Mouse (Mus musculus) 3T3-L1 (cell line): ENCODE measurements around the gene Apex1.

Experiments
- DNase-seq: peaks from one replicate; pipeline ENCODE4 v3.0.0-alpha.2; 2015; ENCODE audit warnings: low read depth, low spot score

Gene Apex1

DNA sequence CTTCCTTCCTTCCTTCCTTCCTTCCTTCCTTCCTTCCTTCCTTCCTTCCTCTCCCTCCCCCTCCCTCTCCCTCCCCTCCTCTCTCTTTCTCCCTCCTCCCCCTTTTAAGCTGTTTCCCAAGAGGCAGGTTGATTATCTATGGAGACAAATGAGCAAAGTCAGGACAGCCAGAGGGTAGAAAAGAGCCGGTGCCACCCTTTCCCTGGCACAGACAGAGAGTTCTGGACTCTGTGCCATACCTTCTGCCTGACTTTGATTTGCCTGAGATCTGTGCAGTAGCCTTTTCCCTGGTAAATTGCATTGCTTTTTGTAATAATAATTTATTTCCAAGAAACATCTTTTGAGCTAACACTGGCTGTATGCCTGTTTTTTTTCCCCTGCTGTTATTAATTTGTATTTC is 44.3 kb downstream of the Apex1 start:
- DNase-seq, result no peak

DNA sequence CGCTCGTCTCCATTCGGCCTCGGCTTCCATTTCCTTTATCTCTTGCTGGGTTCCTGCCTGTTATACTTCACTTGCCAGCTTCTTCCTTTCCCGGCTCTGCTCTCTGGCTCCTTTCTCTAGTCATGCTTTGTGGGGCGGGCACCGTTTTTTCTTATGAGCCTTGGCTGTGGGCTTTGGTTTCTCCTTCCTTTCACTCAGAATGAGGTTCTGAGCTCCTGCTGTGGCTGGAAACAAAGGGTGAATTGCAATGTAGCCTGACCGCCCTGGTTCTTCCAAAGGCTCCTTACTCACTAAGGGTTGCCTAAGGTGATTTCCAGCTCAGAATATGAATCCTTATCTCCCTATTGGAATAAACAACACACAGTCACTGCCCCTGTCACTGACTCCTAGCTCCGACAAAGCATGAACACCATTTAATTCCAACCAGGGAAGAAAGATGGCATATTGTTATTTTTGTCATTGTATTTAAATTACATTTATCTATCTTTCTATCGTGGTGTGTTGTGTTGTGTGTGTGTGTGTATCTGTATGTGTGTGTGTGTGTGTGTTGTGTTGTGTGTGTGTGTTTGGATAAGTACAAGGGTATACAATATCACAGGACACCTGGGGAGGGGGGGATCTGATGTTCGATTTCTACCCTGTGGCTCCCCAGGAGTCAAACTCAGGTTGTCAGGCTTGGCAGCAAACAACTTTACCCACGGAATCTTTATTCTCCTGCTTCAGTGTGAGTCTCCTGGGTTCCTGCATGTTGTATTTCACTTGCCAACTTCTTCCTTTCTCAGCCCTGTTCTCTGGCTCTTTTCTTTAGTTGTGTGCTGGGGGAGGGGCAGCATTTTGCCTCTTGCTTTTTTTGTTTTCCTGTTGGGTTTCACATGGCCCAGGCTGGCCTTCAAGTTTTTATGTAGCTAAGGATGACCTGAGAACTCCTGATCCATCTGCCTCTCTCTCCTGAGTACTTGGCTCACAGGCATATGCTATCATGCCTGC is 45.1 kb downstream of the Apex1 start:
- DNase-seq, result no peak

DNA sequence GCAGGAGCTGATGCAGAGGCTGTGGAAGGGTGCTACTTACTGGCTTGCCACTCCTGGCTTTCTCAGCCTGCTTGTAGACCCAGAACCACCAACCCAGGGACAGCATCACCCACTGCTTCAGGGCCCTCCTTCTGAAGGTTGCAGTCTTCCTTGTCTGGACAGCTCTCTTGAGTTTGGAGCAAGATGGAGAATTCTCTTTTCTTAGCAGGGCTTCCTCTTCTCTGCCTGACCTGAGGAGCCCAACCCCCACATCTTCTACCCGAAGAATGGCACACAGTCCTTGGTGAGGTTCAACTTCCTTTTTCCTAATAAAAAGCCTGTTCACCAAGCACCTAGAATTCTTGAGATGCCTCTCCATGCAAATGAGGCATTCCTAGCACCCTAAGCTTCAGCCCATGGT is 46.1 kb downstream of the Apex1 start:
- no peak for DNase-seq

DNA sequence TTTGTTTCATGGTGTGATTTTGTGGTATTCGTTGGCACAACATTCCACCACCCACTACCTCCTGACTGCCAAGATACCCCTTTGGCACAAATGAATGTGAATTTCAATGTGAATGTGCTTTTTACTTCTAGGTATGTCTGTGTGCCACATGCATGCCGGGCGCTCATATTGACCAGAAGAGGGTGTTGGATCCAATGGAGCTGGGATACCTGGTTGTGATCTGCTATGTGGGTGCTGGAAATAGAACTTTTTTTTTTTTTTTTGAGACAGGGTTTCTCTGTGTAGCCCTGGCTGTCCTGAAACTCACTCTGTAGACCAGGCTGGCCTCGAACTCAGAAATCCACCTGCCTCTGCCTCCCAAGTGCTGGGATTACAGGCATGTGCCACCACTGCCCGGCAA is 48.3 kb downstream of the Apex1 start:
- peak; percentile 0 for DNase-seq

DNA sequence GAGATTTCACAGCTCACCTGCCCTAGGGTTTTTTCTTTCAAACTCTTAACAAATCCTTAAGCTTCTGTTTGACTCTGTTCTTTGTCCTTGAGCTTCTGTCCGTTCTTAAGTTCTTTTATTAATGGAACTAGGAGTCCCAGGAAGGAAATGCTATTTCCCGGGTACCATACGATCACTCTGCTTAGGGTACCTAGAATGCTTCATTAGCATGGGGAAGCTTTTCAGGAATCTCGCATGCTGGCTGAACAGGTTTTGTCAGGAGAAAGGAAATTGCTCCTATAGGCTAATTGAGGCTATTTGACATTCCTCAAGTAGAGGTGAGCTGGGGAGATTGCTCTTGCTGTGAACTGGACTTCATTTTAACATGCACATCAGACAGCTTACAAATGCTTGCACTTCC is 48.9 kb downstream of the Apex1 start:
- DNase-seq, result no peak

DNA sequence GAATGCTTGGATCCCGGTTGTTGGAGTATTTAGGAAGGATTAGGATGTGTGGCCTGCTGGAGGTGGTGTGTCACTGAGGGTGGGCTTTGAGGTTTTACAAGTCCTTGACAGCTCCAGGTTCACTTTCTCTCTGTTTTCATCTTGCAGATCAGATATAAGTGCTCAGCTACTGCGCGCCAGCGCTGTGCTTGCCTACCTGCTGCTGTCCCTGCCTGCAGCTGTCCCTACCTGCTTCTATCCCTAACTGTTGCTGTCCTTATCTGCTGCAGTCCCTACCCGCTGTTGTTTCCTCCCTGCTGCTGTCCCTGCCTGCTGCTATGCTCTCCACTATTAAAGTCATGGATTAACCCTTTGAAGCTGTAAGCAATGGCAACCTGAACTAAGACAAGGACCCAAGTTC is 50.2 kb downstream of the Apex1 start:
- no peak for DNase-seq

DNA sequence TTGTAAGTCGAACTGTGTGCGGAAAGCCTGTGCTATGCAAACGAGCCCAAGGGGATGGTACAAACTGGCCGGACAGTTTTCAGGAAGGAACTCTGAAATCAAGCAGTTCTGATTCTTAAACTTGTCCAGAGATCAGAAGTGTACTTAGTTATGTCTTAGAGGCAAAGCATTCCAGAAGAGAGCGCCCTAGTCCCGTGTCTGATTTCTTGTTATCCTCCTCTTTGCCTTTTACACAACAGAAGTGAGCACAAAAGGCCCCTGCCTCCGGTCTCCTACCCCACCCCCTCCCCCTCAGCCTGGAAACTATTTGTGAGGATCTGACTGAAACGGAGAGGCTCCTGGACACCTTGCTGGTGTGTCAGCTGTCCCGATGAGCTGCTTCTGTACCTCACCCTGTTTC is 51.9 kb downstream of the Apex1 start:
- DNase-seq, result no peak
